Mouse (Mus musculus): ENCODE data around the gene Ccdc117.
"Not testable (repeated sequence)": the region's sequence is repeated elsewhere in the genome, so short reads cannot be mapped to it uniquely, and the experiment has no call there.

Gene Ccdc117

DNA sequence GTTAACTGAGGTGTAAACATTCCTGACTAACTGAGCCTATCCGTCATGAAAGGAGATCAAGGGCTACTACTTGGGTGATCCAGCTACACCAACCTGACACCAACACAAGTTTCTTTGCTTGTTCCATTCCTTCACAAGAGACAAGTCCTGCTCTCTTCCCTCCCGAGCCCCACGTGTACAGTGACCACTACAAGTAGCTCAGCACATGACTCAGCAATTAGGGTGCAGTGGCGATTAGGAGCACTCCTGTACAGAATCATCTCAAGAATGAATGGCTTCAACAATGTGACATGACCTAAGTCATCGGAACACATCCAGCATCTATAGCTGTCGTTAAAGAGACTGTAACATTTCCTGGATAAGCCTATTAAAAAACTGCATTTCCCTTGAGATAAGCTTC is 11.3 kb downstream of the Ccdc117 start:
- in situ Hi-C loops (cut with MboI), result no loop called here

DNA sequence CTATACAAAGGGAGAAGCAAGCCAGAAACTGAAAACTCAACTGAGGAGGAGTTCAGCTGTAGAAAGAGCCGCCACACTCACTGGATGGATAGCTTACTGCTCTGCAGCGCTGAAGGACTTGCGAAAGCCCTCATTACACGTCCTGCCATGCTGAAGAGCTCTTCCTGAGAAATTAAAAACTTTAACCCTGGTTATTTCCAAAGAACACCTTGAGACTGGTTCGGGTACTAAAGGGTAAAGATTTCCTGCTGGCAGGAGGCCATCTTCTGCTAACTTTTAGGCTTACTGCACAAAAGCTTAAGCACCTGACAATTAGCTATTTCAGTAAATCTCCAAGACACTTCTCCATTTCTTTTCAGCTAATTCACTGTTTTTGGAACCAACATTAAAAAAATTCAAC is 11.8 kb downstream of the Ccdc117 start:
- in situ Hi-C loops (cut with MboI), result no loop called here

- in situ Hi-C loops (cut with MboI), result no loop called here
Measured at GRCm38 (mm10) chr11:5528841-5529240, 13.1 kb downstream of the Ccdc117 start.

DNA sequence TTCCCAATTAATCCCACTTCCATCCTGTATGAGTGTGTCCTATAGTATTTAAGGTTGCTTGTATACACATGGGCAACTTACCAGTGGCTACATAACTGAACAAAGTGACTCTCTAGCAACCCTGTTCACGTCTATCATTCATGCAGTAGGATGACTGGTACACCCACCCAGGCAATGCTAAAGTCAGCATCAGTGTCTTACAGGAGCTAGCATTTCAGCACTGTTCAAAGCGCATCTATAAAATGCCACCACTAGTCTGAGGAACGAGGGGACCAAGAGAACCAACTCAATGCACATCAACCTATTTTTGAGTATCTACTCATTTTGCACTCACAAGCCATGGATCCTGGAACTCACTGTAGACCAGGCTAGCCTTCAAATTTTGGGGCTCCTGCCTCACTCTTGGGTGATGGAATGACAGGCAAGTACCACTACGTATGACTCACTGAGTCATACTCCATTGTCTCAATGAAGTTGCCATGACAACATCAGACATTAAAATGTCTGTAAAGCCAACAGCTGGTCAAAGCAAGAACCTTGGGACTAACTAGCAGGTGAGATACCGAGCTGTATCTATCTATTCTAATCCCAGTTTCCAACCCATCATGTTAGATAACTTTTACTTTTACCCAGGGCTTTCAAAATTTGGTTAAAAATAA is 14.0 kb downstream of the Ccdc117 start:
- in situ Hi-C loops (cut with MboI), result no loop called here

DNA sequence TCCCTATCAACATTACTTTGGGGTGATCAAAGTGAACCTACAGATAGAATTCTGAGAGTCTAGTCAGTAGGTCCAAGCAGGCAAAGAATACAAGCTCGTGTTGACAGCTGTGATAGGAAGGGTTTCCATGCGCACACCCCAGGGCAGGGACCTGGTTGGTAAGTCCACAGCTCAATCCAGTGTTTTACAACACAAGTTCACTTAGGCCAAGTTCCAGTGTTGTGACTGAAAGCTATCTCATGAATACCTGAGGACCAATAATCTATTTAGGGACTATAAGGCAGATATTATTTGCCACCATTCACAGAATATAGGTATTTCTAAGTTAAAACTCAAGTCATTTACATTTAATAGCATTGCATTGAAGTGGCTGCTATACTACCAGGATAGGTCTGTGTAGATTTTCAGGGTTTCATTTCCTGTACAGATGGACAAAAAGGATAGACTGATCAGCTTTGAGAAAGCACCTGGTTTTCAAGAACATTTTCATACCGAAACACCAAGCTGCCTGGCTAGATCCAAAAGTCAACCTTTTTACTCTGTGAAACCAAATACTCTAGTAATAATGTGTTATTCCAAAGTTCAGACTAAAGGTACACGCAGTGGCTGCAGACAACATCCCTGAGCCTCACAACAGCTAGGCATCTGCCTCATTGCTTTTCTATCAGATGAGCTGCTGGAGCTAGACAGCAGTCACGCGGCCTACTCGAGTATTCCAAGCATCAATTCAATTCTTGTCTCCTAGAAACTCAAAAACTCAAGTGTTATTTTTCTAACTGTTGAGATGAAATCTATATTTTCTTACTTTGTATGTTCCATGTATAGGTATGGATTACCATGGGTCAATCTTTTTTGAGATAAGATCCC is 15.2 kb downstream of the Ccdc117 start:
- in situ Hi-C loops (cut with MboI), result no loop called here

DNA sequence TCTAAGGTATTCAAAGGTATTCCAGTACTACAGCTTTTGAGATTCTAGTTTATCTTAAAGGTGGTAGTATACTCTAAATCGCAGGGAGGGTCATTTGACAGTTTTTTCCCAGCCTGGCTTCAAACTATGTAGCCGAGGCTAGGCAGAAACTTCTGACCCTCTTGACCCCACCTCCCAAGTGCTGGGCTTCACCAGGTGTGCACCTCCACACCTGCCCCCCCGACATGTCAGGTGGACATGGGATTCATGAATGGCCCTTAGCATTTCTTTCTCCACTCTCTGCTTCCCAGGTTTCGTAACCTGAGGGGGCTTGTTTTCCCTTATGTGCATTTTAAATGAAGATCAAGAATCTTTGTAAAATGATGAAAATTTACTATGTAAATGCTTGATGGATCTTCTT is 16.6 kb downstream of the Ccdc117 start:
- in situ Hi-C loops (cut with MboI), result no loop called here

DNA sequence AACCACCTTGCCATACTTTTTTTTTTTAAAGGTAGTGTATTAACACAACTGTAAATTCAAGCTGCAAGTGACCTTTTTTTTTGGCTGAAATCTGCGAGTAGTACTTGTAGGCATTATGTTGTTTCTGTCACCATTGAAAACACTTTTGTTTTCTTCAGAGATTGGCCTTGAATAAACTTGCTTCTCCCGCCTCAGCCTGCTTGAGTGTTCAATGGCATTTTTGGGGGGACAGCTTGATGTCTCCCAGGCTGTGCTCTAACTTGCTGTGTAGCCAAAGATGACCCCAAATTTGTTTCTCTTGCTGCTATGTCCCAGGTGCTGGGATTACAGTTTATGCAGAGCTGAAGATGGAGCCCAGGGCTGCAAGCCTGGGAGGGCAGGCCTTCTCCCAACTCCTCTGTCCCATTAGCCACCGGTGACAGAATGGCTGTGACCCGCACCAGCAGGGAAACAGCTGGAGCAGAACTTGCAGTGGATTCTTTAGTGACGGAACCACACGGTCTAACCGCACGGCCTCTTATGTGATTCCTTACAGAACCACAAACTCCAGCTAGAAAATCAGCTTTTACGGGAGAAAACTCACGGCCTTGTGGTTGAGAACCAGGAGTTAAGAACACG is 19.1 kb downstream of the Ccdc117 start:
- in situ Hi-C loops (cut with MboI), result no loop called here

- in situ Hi-C loops (cut with MboI), result no loop called here
Measured at GRCm38 (mm10) chr11:5521516-5522291, 20.3 kb downstream of the Ccdc117 start.

DNA sequence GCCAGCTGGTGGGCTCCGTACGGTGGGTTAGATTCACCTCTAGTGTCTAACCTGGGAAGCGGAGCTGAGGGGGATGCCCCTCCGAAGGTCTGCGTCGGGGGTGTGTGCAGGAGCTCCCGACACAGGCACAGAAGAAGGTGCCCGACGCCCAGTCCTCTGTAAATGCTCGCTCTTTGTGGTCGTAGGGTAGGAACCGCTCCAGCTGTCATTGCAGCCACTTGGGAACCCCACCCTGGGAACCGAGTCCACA is 20.8 kb downstream of the Ccdc117 start:
- in situ Hi-C loops (cut with MboI), result no loop called here

DNA sequence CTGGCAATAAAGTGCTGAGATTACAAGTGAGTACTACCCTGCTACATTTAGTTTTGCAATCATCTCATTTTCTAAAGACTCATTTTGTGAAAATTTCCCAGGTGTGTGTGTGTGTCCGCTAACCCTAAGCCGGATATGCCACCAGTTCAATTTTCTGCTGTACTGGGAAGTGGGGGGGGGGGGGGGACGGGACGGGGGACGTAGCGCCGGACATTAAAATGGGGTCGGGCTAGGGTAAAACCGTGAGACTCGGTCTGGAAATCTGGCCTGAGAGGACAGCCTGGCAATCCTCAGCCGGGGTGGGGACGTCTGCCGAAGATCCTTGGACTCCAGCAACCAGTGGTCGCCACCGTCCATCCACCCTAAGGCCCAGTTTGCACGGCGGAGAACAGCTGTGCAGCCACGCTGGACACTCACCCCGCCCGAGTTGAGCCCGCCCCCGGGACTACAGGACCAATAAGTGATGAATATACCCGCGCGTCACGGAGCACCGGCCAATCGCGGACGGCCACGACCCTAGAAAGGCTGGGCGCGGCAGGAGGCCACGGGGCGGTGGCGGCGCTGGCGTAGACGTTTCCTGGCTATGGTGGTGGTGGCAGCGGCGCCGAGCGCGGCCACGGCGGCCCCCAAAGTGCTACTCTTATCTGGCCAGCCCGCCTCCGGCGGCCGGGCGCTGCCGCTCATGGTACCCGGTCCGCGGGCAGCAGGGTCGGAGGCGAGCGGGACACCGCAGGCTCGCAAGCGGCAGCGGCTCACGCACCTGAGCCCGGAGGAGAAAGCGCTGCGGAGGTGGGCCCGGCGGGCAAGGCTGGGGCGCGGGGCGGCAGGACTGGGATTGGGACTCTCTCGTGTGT is 21.3 kb downstream of the Ccdc117 start, which contains the start of gene Xbp1:
TSS of gene Xbp1 (plus strand) at position 248 of the 854 bp plus-strand sequence.
- in situ Hi-C loops (cut with MboI), result no loop called here

- in situ Hi-C loops (cut with MboI), result no loop called here
Measured at GRCm38 (mm10) chr11:5519681-5520080, 22.3 kb downstream of the Ccdc117 start.

- in situ Hi-C loops (cut with MboI), result no loop called here
Measured at GRCm38 (mm10) chr11:5517346-5517745, 24.6 kb downstream of the Ccdc117 start.

DNA sequence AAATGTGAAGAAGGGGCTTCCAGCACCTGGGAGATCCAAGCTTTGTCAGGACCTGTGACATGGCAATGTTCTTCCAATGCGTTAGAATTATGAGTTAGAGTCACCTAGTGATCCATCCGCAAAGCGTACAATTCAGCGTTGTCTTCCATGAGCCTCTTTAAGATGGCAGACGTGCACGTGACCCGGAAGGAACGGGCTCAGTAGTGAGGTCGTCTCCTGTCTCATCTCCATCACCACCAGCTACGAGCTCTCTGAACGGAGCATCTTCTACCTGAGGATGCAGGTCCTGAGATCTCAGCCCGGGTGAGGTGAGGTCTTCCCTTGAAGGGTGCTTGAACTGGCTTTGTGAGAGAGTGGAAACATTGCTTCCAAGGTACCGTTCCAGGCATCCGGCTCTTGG is 25.4 kb downstream of the Ccdc117 start:
- in situ Hi-C loops (cut with MboI), result no loop called here

GRCm38 (mm10) chr11:5516151-5516550 is 25.8 kb downstream of the Ccdc117 start:
- in situ Hi-C loops (cut with MboI), result no loop called here

GRCm38 (mm10) chr11:5515655-5516054 is 26.3 kb downstream of the Ccdc117 start:
- in situ Hi-C loops (cut with MboI), result no loop called here

GRCm38 (mm10) chr11:5515196-5515595 is 26.8 kb downstream of the Ccdc117 start:
- in situ Hi-C loops (cut with MboI), result no loop called here

GRCm38 (mm10) chr11:5514091-5514490 is 27.9 kb downstream of the Ccdc117 start:
- in situ Hi-C loops (cut with MboI), result no loop called here

DNA sequence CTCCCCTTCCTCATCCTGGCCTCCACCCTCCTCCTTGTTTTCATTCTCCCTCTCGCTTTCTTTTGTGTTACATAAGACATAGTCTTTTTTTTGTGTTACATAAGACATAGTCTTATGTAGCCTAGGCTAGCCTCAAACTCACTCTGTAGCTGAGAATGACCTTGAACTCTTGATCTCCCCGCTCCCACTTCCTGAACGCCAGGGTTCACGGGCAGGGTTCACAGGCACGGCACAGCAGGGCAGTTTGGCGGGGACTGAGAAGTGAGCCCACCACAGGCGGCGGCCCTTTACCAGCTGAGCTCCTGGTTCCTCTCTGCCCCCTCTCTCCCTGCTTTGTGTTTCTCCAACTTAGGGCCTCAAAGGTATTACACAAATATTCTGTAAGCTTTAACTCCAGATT is 29.0 kb downstream of the Ccdc117 start:
- in situ Hi-C loops (cut with MboI), result no loop called here

DNA sequence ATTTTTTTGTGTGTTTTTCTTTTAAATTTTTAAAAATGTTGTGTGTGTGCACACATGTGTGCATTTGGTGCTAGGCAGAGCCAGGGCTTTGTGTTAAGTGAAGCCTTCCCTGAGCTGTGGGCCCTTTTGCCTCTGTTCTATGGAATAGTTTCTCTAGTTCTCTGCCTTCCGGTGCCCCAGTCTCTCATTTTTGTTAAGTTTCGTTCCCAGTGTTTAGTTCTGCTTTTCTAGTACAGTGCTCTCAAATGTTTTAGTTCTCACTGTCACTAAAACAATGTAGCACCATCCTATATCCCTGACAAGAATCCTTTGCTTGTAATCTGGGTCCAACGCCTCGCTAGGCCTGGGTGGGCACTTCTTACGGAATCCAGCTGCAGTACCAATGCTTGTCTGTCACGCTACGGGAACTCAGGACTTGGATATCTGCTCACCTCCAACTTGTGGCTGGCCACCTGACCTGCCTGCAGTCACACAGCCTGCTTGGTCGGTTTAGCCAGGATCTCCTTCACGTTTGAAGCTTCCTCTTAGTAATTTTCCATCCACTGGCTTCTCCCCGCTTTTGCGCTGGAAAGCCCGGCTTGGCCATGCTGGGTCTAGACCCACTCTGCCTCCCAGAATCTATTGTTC is 29.8 kb downstream of the Ccdc117 start:
- in situ Hi-C loops (cut with MboI), result no loop called here

DNA sequence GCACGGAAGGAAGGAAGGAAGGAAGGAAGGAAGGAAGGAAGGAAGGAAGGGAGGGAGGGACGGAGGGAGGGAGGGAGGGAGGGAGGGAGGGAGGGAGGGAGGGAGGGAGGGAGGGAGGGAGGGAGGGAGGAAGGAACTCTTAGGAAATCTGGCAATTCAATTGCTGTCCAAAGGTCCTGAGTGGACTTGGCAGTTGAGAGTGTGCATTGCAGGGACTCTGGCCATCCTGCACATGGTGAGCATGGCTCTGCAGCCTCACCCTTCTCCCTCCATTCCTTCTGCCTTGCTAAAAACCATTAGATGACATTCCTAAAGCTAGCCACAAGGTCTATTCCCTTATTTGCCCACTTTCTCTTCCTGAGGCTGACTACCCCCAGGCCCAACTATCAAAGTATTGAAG is 31.3 kb downstream of the Ccdc117 start:
- in situ Hi-C loops (cut with MboI), result not testable (repeated sequence)

GRCm38 (mm10) chr11:5510099-5510391 is 31.9 kb downstream of the Ccdc117 start:
- in situ Hi-C loops (cut with MboI), result no loop called here

All from mature B cell (primary cell).